8 mouse cellular contexts compared by ENCODE assay signal in genomic region chr9:50451456-50452218, GRCm38 (mm10). TPM values are rescaled to one million over a fixed set of nuclear protein-coding genes. Genes with fewer than 3 reads are reported as not detected.
DNase-seq lines count a peak whose midpoint lies in the region; ATAC-seq and TF ChIP-seq lines count a peak whose summit lies in the region.

No protein-coding gene starts in this region.

- no peaks in the 10 kb centered on the region for H3K9me3 ChIP-seq in CH12.LX (replicated peaks; ENCODE audit: low read length)
- H3K9me3 ChIP-seq in forebrain, embryonic 11.5 days (ENCODE audit: control insufficient read depth, low read length): no peaks in the 10 kb centered on the region
- H3K9me3 ChIP-seq in midbrain, embryonic 12.5 days: no peaks in the 10 kb centered on the region

- peak; percentile 23 for DNase-seq in gastrocnemius, adult 2 months
- no peak for DNase-seq in gastrocnemius, postnatal 10 days
- no peak for DNase-seq in CH12.LX (ENCODE audit: extremely low read depth)
- no peak for DNase-seq in forebrain, embryonic 11.5 days (ENCODE audit: low spot score)
- DNase-seq in layer of hippocampus, postnatal 10 days (ENCODE audit: low spot score in 2 of 2): peak; percentile 57 to 66
- DNase-seq in spleen, postnatal 4 days (ENCODE audit: low spot score in 2 of 2): no peak
- no peak for DNase-seq in kidney, adult 18-20 months

- peak overlapping the region; percentile 65 for H3K4me3 ChIP-seq in gastrocnemius, adult 2 months
- no peak overlapping the region for H3K4me3 ChIP-seq in CH12.LX (replicated peaks in 1 of 3; ENCODE audit: low read depth in 2 of 3, low read length in 2 of 3, poor library complexity in 1 of 3)
- H3K4me3 ChIP-seq in forebrain, embryonic 11.5 days (ENCODE audit: low read depth, low read length): no peak overlapping the region
- H3K4me3 ChIP-seq in midbrain, embryonic 12.5 days: peak overlapping the region; percentile 21

- H3K36me3 ChIP-seq in CH12.LX (replicated peaks in 1 of 2; ENCODE audit: control insufficient read depth in 1 of 2, insufficient read depth in 1 of 2, low read length in 1 of 2): no peaks in the 10 kb centered on the region
- H3K36me3 ChIP-seq in forebrain, embryonic 11.5 days (ENCODE audit: control insufficient read depth, insufficient read depth, low read length): no peaks in the 10 kb centered on the region
- H3K36me3 ChIP-seq in midbrain, embryonic 12.5 days: no peaks in the 10 kb centered on the region

- in situ Hi-C loops in CH12.LX (cut with MboI; ENCODE audit: low pct_ligation_motif_present, low pct_unique_long_range_greater_than_20kb, low sequenced_read_pairs): loop anchor here (10.0 kb wide), 1 partner anchor 153 kb away; the partner anchor contains the start of genes Sdhd and Timm8b

- no peak for TF ChIP-seq POLR2A in CH12.LX (IDR thresholded peaks at IDR 0.05; ENCODE audit: low read depth, low read length)

- no peak overlapping the region for H3K9ac ChIP-seq in CH12.LX (ENCODE audit: insufficient read depth, low read depth)
- H3K9ac ChIP-seq in forebrain, embryonic 11.5 days (ENCODE audit: low read length): peak overlapping the region; percentile 12; the same call in 1 of the 2 replicates
- H3K9ac ChIP-seq in midbrain, embryonic 12.5 days (replicated peaks): no peak overlapping the region

- peak overlapping the region; percentile 72 for H3K27ac ChIP-seq in gastrocnemius, adult 2 months
- H3K27ac ChIP-seq in CH12.LX (ENCODE audit: insufficient read depth, low read depth): no peak overlapping the region
- H3K27ac ChIP-seq in forebrain, embryonic 11.5 days (ENCODE audit: low read depth, low read length): peak overlapping the region; percentile 39
- peak overlapping the region; percentile 83 for H3K27ac ChIP-seq in midbrain, embryonic 12.5 days (replicated peaks)

- WGBS in forebrain, embryonic 11.5 days: 65% methylated on average over 9 of the region's 9 CpGs
- 42% methylated on average over 9 of the region's 9 CpGs for WGBS in midbrain, embryonic 12.5 days

- dilution Hi-C loops in CH12.LX (cut with MboI; ENCODE audit: extremely low pct_ligation_motif_present, extremely low pct_unique_long_range_greater_than_20kb, low sequenced_read_pairs): no loop called here

- H3K79me2 ChIP-seq in CH12.LX (replicated peaks; ENCODE audit: control insufficient read depth, extremely low read depth, insufficient read depth, poor library complexity, severe bottlenecking): no peaks in the 10 kb centered on the region

- peak overlapping the region; percentile 48; the same call in 1 of the 2 replicates for H3K4me2 ChIP-seq in CH12.LX (ENCODE audit: insufficient read depth, low read depth, poor library complexity, severe bottlenecking)
- H3K4me2 ChIP-seq in forebrain, embryonic 11.5 days (ENCODE audit: low read depth, low read length, severe bottlenecking): no peak overlapping the region
- H3K4me2 ChIP-seq in midbrain, embryonic 12.5 days (replicated peaks): peak overlapping the region; percentile 36

- H3K27me3 ChIP-seq in CH12.LX (replicated peaks): no peaks in the 10 kb centered on the region
- no peaks in the 10 kb centered on the region for H3K27me3 ChIP-seq in forebrain, embryonic 11.5 days (ENCODE audit: control insufficient read depth, insufficient read depth, low read length)
- no peaks in the 10 kb centered on the region for H3K27me3 ChIP-seq in midbrain, embryonic 12.5 days

- no peak for TF ChIP-seq RAD21 in CH12.LX (IDR thresholded peaks at IDR 0.05; ENCODE audit: low read depth, low read length)

- peak; percentile 60; the same call in 1 of the 2 replicates for ATAC-seq in forebrain, embryonic 11.5 days (replicated peaks; ENCODE audit: low FRiP score)
- ATAC-seq in midbrain, embryonic 12.5 days (ENCODE audit: low FRiP score, low read depth): peak; percentile 87

- peaks cover 10 to 16% of the 10 kb centered on the region in 2 experiments for H3K4me1 ChIP-seq in CH12.LX (ENCODE audit: control insufficient read depth in 1 of 2, insufficient read depth in 2 of 2)
- H3K4me1 ChIP-seq in forebrain, embryonic 11.5 days (replicated peaks; ENCODE audit: control insufficient read depth, insufficient read depth, low read length): no peaks in the 10 kb centered on the region
- H3K4me1 ChIP-seq in midbrain, embryonic 12.5 days: peaks cover 9% of the 10 kb centered on the region

- intact Hi-C loops in gastrocnemius, adult 2 months (cut with DNase I): no loop called here

- no peak for TF ChIP-seq CTCF in gastrocnemius, adult 2 months (IDR thresholded peaks at IDR 0.05)
- TF ChIP-seq CTCF in CH12.LX (conservative IDR thresholded peaks at IDR 0.05 in 1 of 2, IDR thresholded peaks at IDR 0.05 in 1 of 2; ENCODE audit: low read depth in 2 of 2, low read length in 2 of 2): no peak

- no peak for TF ChIP-seq EP300 in CH12.LX (IDR thresholded peaks at IDR 0.05; ENCODE audit: low read length)

TF ChIP-seq in CH12.LX, 34 proteins besides CTCF, POLR2A, EP300 and RAD21:
- no peak for TF ChIP-seq ELF1 (IDR thresholded peaks at IDR 0.05; ENCODE audit: low read depth, low read length)
- no peak for TF ChIP-seq ETS1 (conservative IDR thresholded peaks at IDR 0.05; ENCODE audit: low read depth, low read length)
TF ChIP-seq in CH12.LX: peak in this region for 0.

RNA-seq across cellular contexts. Expression of gene Plet1, which starts 42.7 kb away (rescaled TPM):
- total RNA-seq in gastrocnemius, adult 2 months (2021): under 1 TPM in 1 of 2 experiments, not detected in 1; 0.36 TPM
- total RNA-seq in gastrocnemius, postnatal 10 days (2021): not detected
- total RNA-seq in CH12.LX (2012; rRNA removed) (0.08 TPM in 1 of 2 replicates, not detected in the other), CH12.LX (2014; rRNA removed) (not detected in 2 replicates)
- polyA plus RNA-seq in CH12.LX (2012; ENCODE audit: insufficient read length, low read depth): 0.19 TPM in 1 of 2 replicates, not detected in the other
- 0.21 TPM in 1 of 2 replicates, not detected in the other for polyA plus RNA-seq in forebrain, embryonic 11.5 days (2014; fragmentation: Nextera tagmentation; extraction: Ambion mirVana)
- under 1 TPM in 1 of 2 experiments, not detected in 1; 0.27 TPM for total RNA-seq in layer of hippocampus, postnatal 10 days (2021)
- polyA plus RNA-seq in midbrain, embryonic 12.5 days (2016; fragmentation: Nextera tagmentation; extraction: Ambion mirVana): 0.37 and 0.63 TPM in 2 replicates

Comparison
In these comparisons a context has a peak if more than half of its experiments do, and no peak if none do; other contexts are left out.
1. DNase-seq: peak in gastrocnemius, adult 2 months (single experiment) and layer of hippocampus, postnatal 10 days (2 of 2); none in gastrocnemius, postnatal 10 days (single experiment), CH12.LX (single experiment), forebrain, embryonic 11.5 days (single experiment), spleen, postnatal 4 days (0 of 2) and kidney, adult 18-20 months (single experiment).
2. H3K4me3 ChIP-seq: peak in gastrocnemius, adult 2 months (single experiment) and midbrain, embryonic 12.5 days (single experiment); none in CH12.LX (0 of 3) and forebrain, embryonic 11.5 days (single experiment).